Mouse (Mus musculus) kidney, embryonic 15.5 days (tissue): Measurements from ENCODE around the gene Adamtsl1. TPM values are rescaled to one million over a fixed set of nuclear protein-coding genes. Genes with fewer than 3 reads are reported as not detected.
A peak's percentile ranks its signal among the peaks of the same experiment; 100 is the strongest.

Source experiments
- ATAC-seq: fragments of 200-750 bp; cut with Nextera tagmentation; replicated peaks from 2 replicates; pipeline ENCODE4 v1.8.0; 2017; ENCODE audit warnings: moderate TSS enrichment; ENCODE audit not compliant: low FRiP score
- H3K27ac ChIP-seq: fragments of 300-500 bp; sonication (generic); 2 replicates; pipeline ENCODE4 v1.5.1; 2015; ENCODE audit warnings: mild to moderate bottlenecking, inconsistent platforms
- H3K27me3 ChIP-seq: fragments of 300-500 bp; sonication (generic); 2 replicates; pipeline ENCODE4 v1.6.1; 2015; ENCODE audit warnings: inconsistent platforms
- H3K36me3 ChIP-seq: fragments of 300-500 bp; sonication (generic); 2 replicates; pipeline ENCODE4 v1.6.1; 2015; ENCODE audit warnings: inconsistent platforms
- H3K4me1 ChIP-seq: fragments of 300-500 bp; sonication (generic); 2 replicates; pipeline ENCODE4 v1.6.1; 2015; ENCODE audit warnings: inconsistent platforms
- H3K4me2 ChIP-seq: fragments of 300-500 bp; sonication (generic); 2 replicates; pipeline ENCODE4 v1.6.1; 2015; ENCODE audit warnings: moderate library complexity, mild to moderate bottlenecking, inconsistent platforms
- H3K4me3 ChIP-seq: fragments of 300-500 bp; sonication (generic); replicated peaks from 2 replicates; pipeline ENCODE4 v1.5.1; 2015; ENCODE audit warnings: mild to moderate bottlenecking, inconsistent platforms
- H3K9ac ChIP-seq: fragments of 300-500 bp; sonication (generic); 2 replicates; pipeline ENCODE4 v1.6.1; 2015; ENCODE audit warnings: mild to moderate bottlenecking, inconsistent platforms
- H3K9me3 ChIP-seq: fragments of 300-500 bp; sonication (generic); replicated peaks from 2 replicates; pipeline ENCODE4 v1.6.1; 2016; ENCODE audit warnings: inconsistent platforms
- WGBS: fragments of 180-500 bp; shearing (Covaris S2); methylation state at CpG from one replicate; pipeline ENCODE4 v1.1.7; 2015; ENCODE audit warnings: mixed read lengths; 5-methylcytosine and 5-hydroxymethylcytosine counted together
- polyA plus RNA-seq: library from polyadenylated mRNA; unstranded; fragments of >200 nt; fragmentation: Nextera tagmentation; extraction: Ambion mirVana; gene quantifications from 2 replicates; pipeline ENCODE4 v1.2.1, GENCODE M21; 2015

Adamtsl1 gene
- polyA plus RNA-seq, 1 experiment from 2014 or later, result 21.5 TPM

GRCm38 (mm10) chr4:85554696-85555095 lies 40.7 kb downstream of the Adamtsl1 start:
- 65% methylated on average over 3 of the region's 3 CpGs for WGBS
- Histone ChIP-seq H3K9me3 (no peaks in the 10 kb centered on the region), H3K27me3 (no peaks in the 10 kb centered on the region), H3K9ac (no peak overlapping the region), H3K36me3 (no peaks in the 10 kb centered on the region), H3K27ac (no peak overlapping the region), H3K4me3 (no peak overlapping the region), H3K4me1 (no peaks in the 10 kb centered on the region), H3K4me2 (no peak overlapping the region)
- no peak for ATAC-seq

GRCm38 (mm10) chr4:85559753-85560152 lies 45.8 kb downstream of the Adamtsl1 start:
- Histone ChIP-seq H3K4me2 (no peak overlapping the region), H3K36me3 (no peaks in the 10 kb centered on the region), H3K27me3 (no peaks in the 10 kb centered on the region), H3K9ac (no peak overlapping the region), H3K9me3 (no peaks in the 10 kb centered on the region), H3K4me1 (no peaks in the 10 kb centered on the region), H3K4me3 (no peak overlapping the region), H3K27ac (no peak overlapping the region)
- ATAC-seq, result no peak
- 74% methylated on average over 6 of the region's 6 CpGs for WGBS

DNA sequence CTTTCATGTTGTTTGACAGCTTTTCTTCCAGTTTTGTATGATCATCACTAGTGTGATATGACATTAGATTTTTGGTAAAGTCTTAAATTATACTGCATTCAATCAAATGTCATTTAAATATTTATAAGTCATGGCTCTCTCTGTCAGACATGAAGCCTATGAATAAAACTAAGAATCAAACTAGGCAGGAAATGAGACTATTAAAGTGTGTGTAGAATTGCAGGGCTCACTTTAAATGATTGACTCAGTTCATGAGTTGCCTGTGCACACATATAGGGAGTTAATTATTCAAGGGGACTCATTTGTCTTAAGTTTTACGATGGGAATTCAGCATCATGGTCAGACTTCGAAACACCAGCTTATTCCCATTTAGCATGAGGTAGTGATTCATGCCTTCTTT lies 71.5 kb downstream of the Adamtsl1 start:
- Histone ChIP-seq H3K4me1 (no peaks in the 10 kb centered on the region), H3K9ac (no peak overlapping the region), H3K27me3 (no peaks in the 10 kb centered on the region), H3K36me3 (no peaks in the 10 kb centered on the region), H3K27ac (no peak overlapping the region), H3K4me3 (no peak overlapping the region), H3K9me3 (no peaks in the 10 kb centered on the region), H3K4me2 (no peak overlapping the region)
- no peak for ATAC-seq
- 46% methylated on average over 2 of the region's 2 CpGs for WGBS

GRCm38 (mm10) chr4:85588928-85589327 lies 75.0 kb downstream of the Adamtsl1 start:
- Histone ChIP-seq H3K9me3 (no peaks in the 10 kb centered on the region), H3K4me3 (no peak overlapping the region), H3K36me3 (no peaks in the 10 kb centered on the region), H3K27ac (no peak overlapping the region), H3K27me3 (no peaks in the 10 kb centered on the region), H3K4me1 (no peaks in the 10 kb centered on the region), H3K9ac (no peak overlapping the region), H3K4me2 (no peak overlapping the region)
- ATAC-seq, result no peak
- WGBS, result 78% methylated on average over 4 of the region's 4 CpGs

DNA sequence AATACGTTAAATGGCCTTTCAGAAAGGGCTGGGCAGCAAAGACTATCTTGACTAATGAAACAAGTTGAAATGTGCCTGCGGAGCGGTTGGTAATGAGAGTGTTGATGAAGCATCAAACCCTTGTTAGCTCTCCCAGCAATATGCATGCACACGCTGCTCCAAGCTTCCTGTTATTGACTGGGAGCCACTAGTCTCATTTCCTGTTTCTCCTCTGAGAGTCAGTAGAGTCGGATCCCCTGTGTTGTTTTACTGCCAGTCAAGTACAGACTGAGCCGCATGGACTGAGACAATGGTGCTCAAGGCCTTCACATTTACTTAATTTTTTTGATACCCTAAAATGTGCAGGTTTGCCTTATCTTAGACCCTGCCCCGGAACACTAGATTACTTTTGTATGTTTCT lies 77.1 kb downstream of the Adamtsl1 start:
- no peaks in the 10 kb centered on the region for H3K4me1 ChIP-seq
- no peak overlapping the region for H3K4me2 ChIP-seq
- H3K27me3 ChIP-seq, result no peaks in the 10 kb centered on the region
- no peak overlapping the region for H3K27ac ChIP-seq
- no peak overlapping the region for H3K9ac ChIP-seq
- H3K4me3 ChIP-seq, result no peak overlapping the region
- WGBS, result 62% methylated on average over 7 of the region's 7 CpGs
- H3K36me3 ChIP-seq, result no peaks in the 10 kb centered on the region
- ATAC-seq, result no peak
- no peaks in the 10 kb centered on the region for H3K9me3 ChIP-seq

DNA sequence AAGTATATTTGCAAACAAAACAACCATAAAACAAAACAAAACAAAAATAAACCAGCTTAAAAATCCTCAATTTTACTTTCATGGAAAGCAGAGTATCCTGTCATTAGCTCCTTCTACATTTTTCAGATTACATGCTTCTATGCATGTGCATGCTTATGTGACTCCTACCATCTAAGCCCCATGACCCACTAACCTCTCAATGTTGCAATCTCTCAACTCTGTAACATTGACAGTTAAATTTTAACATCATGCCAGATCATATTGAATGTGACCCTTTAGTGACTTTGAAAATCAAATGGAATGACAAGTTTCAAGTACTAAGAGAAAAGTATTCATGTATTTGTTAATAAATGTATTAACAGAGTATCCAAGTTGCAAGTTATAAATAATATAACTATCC lies 80.2 kb downstream of the Adamtsl1 start:
- no peak overlapping the region for H3K27ac ChIP-seq
- no peak overlapping the region for H3K4me3 ChIP-seq
- H3K4me2 ChIP-seq, result no peak overlapping the region
- H3K4me1 ChIP-seq, result no peaks in the 10 kb centered on the region
- no peak for ATAC-seq
- no peaks in the 10 kb centered on the region for H3K9me3 ChIP-seq
- H3K9ac ChIP-seq, result no peak overlapping the region
- no peaks in the 10 kb centered on the region for H3K27me3 ChIP-seq
- H3K36me3 ChIP-seq, result no peaks in the 10 kb centered on the region

GRCm38 (mm10) chr4:85613331-85613730 lies 99.4 kb downstream of the Adamtsl1 start:
- 76% methylated on average over 3 of the region's 3 CpGs for WGBS
- Histone ChIP-seq H3K4me2 (no peak overlapping the region), H3K9me3 (no peaks in the 10 kb centered on the region), H3K4me3 (no peak overlapping the region), H3K4me1 (peaks cover 4% of the 10 kb centered on the region; the same call in 1 of the 2 replicates), H3K27me3 (no peaks in the 10 kb centered on the region), H3K36me3 (no peaks in the 10 kb centered on the region), H3K9ac (no peak overlapping the region), H3K27ac (no peak overlapping the region)
- no peak for ATAC-seq

DNA sequence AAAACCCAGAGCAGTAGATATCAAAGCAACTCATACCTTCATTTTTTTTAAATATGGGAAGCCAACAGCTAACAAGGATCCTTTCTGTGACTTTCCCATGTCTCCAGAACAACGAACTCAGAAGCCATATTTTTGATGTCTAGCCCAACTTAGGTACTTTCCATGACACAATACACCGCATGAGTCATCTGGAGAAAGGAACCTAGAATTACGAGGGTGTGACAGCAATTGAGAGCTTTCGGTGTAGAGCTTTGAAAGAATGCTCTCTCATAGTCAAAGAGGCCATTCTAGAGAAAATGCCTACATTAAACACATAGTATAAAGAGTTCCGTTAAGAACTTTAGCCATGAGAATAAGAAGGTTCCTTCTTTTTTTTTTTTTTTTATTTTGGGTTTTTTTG lies 104.8 kb downstream of the Adamtsl1 start:
- no peak overlapping the region for H3K27ac ChIP-seq
- H3K27me3 ChIP-seq, result no peaks in the 10 kb centered on the region
- no peak overlapping the region for H3K4me2 ChIP-seq
- no peaks in the 10 kb centered on the region for H3K9me3 ChIP-seq
- H3K4me1 ChIP-seq, result peaks cover 4% of the 10 kb centered on the region; the same call in 1 of the 2 replicates
- no peaks in the 10 kb centered on the region for H3K36me3 ChIP-seq
- no peak overlapping the region for H3K9ac ChIP-seq
- 91% methylated on average over 5 of the region's 5 CpGs for WGBS
- no peak for ATAC-seq
- H3K4me3 ChIP-seq, result no peak overlapping the region

GRCm38 (mm10) chr4:85619261-85619660 lies 105.3 kb downstream of the Adamtsl1 start:
- Histone ChIP-seq H3K4me2 (no peak overlapping the region), H3K9me3 (no peaks in the 10 kb centered on the region), H3K9ac (no peak overlapping the region), H3K4me1 (peaks cover 4% of the 10 kb centered on the region; the same call in 1 of the 2 replicates), H3K27ac (no peak overlapping the region), H3K4me3 (no peak overlapping the region), H3K27me3 (no peaks in the 10 kb centered on the region), H3K36me3 (no peaks in the 10 kb centered on the region)
- ATAC-seq, result no peak
- WGBS, result 73% methylated on average over 3 of the region's 3 CpGs

GRCm38 (mm10) chr4:85629381-85629780 lies 115.4 kb downstream of the Adamtsl1 start:
- no peaks in the 10 kb centered on the region for H3K9me3 ChIP-seq
- no peak overlapping the region for H3K9ac ChIP-seq
- no peaks in the 10 kb centered on the region for H3K4me1 ChIP-seq
- H3K27me3 ChIP-seq, result no peaks in the 10 kb centered on the region
- WGBS, result 79% methylated on average over 7 of the region's 7 CpGs
- no peak overlapping the region for H3K27ac ChIP-seq
- H3K4me2 ChIP-seq, result no peak overlapping the region
- H3K36me3 ChIP-seq, result no peaks in the 10 kb centered on the region
- no peak overlapping the region for H3K4me3 ChIP-seq
- no peak for ATAC-seq

DNA sequence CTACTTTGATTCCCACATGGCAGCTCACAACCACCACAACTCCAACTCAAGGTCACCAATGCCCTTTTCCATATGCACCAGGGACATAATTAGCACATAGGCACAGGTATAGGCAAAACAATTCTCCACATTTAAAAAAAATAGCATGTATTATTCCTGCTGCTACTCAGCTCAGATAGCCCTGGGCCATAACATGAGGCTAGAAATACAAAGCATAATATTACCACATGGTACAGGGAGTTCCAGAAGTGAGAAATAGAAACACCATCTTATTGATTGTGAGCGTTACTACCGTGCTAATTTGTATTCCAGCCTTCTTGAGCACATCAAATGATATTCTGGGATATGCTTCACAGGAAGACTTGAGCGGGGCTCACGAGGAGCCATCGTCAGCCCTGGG lies 155.3 kb downstream of the Adamtsl1 start:
- WGBS, result 50% methylated on average over 5 of the region's 5 CpGs
- Histone ChIP-seq H3K4me3 (no peak overlapping the region), H3K4me1 (peaks cover 18% of the 10 kb centered on the region), H3K27me3 (no peaks in the 10 kb centered on the region), H3K4me2 (no peak overlapping the region), H3K9me3 (no peaks in the 10 kb centered on the region), H3K9ac (no peak overlapping the region), H3K36me3 (no peaks in the 10 kb centered on the region), H3K27ac (no peak overlapping the region)
- ATAC-seq, result no peak

GRCm38 (mm10) chr4:85669735-85670134 lies 155.8 kb downstream of the Adamtsl1 start:
- no peak for ATAC-seq
- Histone ChIP-seq H3K27me3 (no peaks in the 10 kb centered on the region), H3K4me3 (no peak overlapping the region), H3K9ac (no peak overlapping the region), H3K4me1 (peaks cover 18% of the 10 kb centered on the region), H3K27ac (no peak overlapping the region), H3K36me3 (no peaks in the 10 kb centered on the region), H3K4me2 (no peak overlapping the region), H3K9me3 (no peaks in the 10 kb centered on the region)
- 21% methylated on average over 1 of the region's 1 CpGs for WGBS

GRCm38 (mm10) chr4:85672290-85672689 lies 158.3 kb downstream of the Adamtsl1 start:
- H3K36me3 ChIP-seq, result no peaks in the 10 kb centered on the region
- no peak overlapping the region for H3K4me2 ChIP-seq
- no peaks in the 10 kb centered on the region for H3K9me3 ChIP-seq
- no peaks in the 10 kb centered on the region for H3K27me3 ChIP-seq
- H3K9ac ChIP-seq, result no peak overlapping the region
- H3K27ac ChIP-seq, result no peak overlapping the region
- ATAC-seq, result peak; percentile 40; the same call in 1 of the 2 replicates
- no peak overlapping the region for H3K4me3 ChIP-seq
- H3K4me1 ChIP-seq, result peaks cover 15% of the 10 kb centered on the region
- WGBS, result 14% methylated on average over 4 of the region's 4 CpGs
